9 mouse cellular contexts compared by ENCODE assay signal in the genomic region with DNA sequence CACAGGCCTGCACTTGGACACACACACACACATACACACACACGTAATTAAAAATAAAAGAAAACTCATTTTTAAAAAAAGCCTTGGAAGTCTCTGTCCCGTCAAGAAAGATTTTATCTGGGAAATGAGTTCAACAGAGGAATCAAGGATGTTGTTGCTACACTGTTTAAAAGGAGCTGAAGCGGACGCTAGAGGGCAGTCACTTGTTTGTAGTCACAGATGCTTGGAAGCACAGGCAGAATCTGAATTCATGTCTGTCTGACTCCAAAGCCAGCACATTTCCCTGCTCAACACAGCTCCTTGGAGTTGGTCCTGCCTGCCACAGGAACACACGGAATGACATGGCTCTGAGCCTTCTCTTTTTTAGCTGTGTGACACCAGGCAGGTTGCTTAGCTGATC. TPM values are rescaled to one million over a fixed set of nuclear protein-coding genes. Genes with fewer than 3 reads are reported as not detected.
DNase-seq lines count a peak whose midpoint lies in the region; ATAC-seq and TF ChIP-seq lines count a peak whose summit lies in the region.
"Had no signal": no experiment of that assay in that cellular context is flagged by ENCODE, and none has a peak within 500 bp of the region (broad histone marks: within the 10 kb centered on the region; RNA-seq: fewer than 3 reads in every experiment).

No protein-coding gene starts in this region.

- no peak overlapping the region for H3K27ac ChIP-seq in lung, embryonic 14.5 days (ENCODE audit: low read depth)
- H3K27ac ChIP-seq in midbrain, embryonic 13.5 days = no peak overlapping the region
- H3K27ac ChIP-seq: embryonic facial prominence, embryonic 15.5 days had no signal

- no peak overlapping the region for H3K9ac ChIP-seq in lung, embryonic 14.5 days
- no peak overlapping the region for H3K9ac ChIP-seq in midbrain, embryonic 13.5 days (replicated peaks)
- H3K9ac ChIP-seq: embryonic facial prominence, embryonic 15.5 days had no signal

- no peaks in the 10 kb centered on the region for H3K9me3 ChIP-seq in lung, embryonic 14.5 days (ENCODE audit: low read depth, low read length)
- no peaks in the 10 kb centered on the region for H3K9me3 ChIP-seq in midbrain, embryonic 13.5 days
- H3K9me3 ChIP-seq: embryonic facial prominence, embryonic 15.5 days had no signal

- no peak for ATAC-seq in lung, embryonic 14.5 days (ENCODE audit: insufficient read depth)
- no peak for ATAC-seq in midbrain, embryonic 13.5 days

- H3K4me1 ChIP-seq in lung, embryonic 14.5 days (ENCODE audit: insufficient read depth) = no peaks in the 10 kb centered on the region
- no peaks in the 10 kb centered on the region for H3K4me1 ChIP-seq in midbrain, embryonic 13.5 days (replicated peaks)

- H3K4me3 ChIP-seq in lung, embryonic 14.5 days (ENCODE audit: low read depth, low read length) = no peak overlapping the region
- no peak overlapping the region for H3K4me3 ChIP-seq in midbrain, embryonic 13.5 days (replicated peaks)
- H3K4me3 ChIP-seq: embryonic facial prominence, embryonic 15.5 days had no signal

- DNase-seq in heart, adult 11 months = peak; percentile 88
- DNase-seq in heart, adult 9 months (ENCODE audit: low spot score in 2 of 2) = no peak
- DNase-seq in lung, embryonic 14.5 days = peak; percentile 68
- no peak for DNase-seq in lung, postnatal 4 days
- peak; percentile 52 for DNase-seq in MN1 (ENCODE audit: low spot score)
- DNase-seq in embryo, embryonic 10.5 days (ENCODE audit: low spot score) = peak; percentile 58
- no peak for DNase-seq in spleen, postnatal 14 days (ENCODE audit: low spot score in 2 of 2)

- TF ChIP-seq CTCF in lung, embryonic 14.5 days (IDR thresholded peaks at IDR 0.05; ENCODE audit: low read depth) = peak; percentile 52

- no peak overlapping the region for H3K4me2 ChIP-seq in lung, embryonic 14.5 days
- H3K4me2 ChIP-seq in midbrain, embryonic 13.5 days (replicated peaks) = no peak overlapping the region
- H3K4me2 ChIP-seq: embryonic facial prominence, embryonic 15.5 days had no signal

- 22% methylated on average over 5 of the region's 5 CpGs for WGBS in lung, embryonic 14.5 days
- WGBS in midbrain, embryonic 13.5 days = 29% methylated on average over 5 of the region's 5 CpGs

- H3K36me3 ChIP-seq in lung, embryonic 14.5 days (ENCODE audit: insufficient read depth) = no peaks in the 10 kb centered on the region
- no peaks in the 10 kb centered on the region for H3K36me3 ChIP-seq in midbrain, embryonic 13.5 days
- H3K36me3 ChIP-seq: embryonic facial prominence, embryonic 15.5 days had no signal

- H3K27me3 ChIP-seq in lung, embryonic 14.5 days (ENCODE audit: insufficient read depth, low read length) = peaks cover 1% of the 10 kb centered on the region
- no peaks in the 10 kb centered on the region for H3K27me3 ChIP-seq in midbrain, embryonic 13.5 days
- H3K27me3 ChIP-seq: embryonic facial prominence, embryonic 15.5 days had no signal

RNA-seq across cellular contexts. Expression of gene C1qb, which starts 7.4 kb away (rescaled TPM):
- polyA plus RNA-seq in lung, embryonic 14.5 days (2014; fragmentation: Nextera tagmentation; extraction: Ambion mirVana) = 46.0 and 53.0 TPM in 2 replicates
- 25.0 and 30.4 TPM in 2 replicates for polyA plus RNA-seq in midbrain, embryonic 13.5 days (2015; fragmentation: Nextera tagmentation; extraction: Ambion mirVana)

RNA-seq across cellular contexts. Expression of gene C1qc, which starts 14.3 kb away (rescaled TPM):
- polyA plus RNA-seq in lung, embryonic 14.5 days (2014; fragmentation: Nextera tagmentation; extraction: Ambion mirVana) = 27.3 TPM in 2 replicates
- 13.6 and 16.2 TPM in 2 replicates for polyA plus RNA-seq in midbrain, embryonic 13.5 days (2015; fragmentation: Nextera tagmentation; extraction: Ambion mirVana)

RNA-seq across cellular contexts. Expression of gene C1qa, which starts 20.0 kb away (rescaled TPM):
- polyA plus RNA-seq in lung, embryonic 14.5 days (2014; fragmentation: Nextera tagmentation; extraction: Ambion mirVana) = 26.2 and 29.6 TPM in 2 replicates
- 14.4 and 16.5 TPM in 2 replicates for polyA plus RNA-seq in midbrain, embryonic 13.5 days (2015; fragmentation: Nextera tagmentation; extraction: Ambion mirVana)

RNA-seq across cellular contexts. Expression of gene Ephb2, which starts 42.8 kb away (rescaled TPM):
- polyA plus RNA-seq in lung, embryonic 14.5 days (2014; fragmentation: Nextera tagmentation; extraction: Ambion mirVana) = 7.9 and 8.5 TPM in 2 replicates
- polyA plus RNA-seq in midbrain, embryonic 13.5 days (2015; fragmentation: Nextera tagmentation; extraction: Ambion mirVana) = 20.3 and 25.0 TPM in 2 replicates

Comparison
In these comparisons a context has a peak if more than half of its experiments do, and no peak if none do; other contexts are left out.
1. DNase-seq: peak in heart, adult 11 months (single experiment), lung, embryonic 14.5 days (single experiment), MN1 (single experiment) and embryo, embryonic 10.5 days (single experiment); none in heart, adult 9 months (0 of 2), lung, postnatal 4 days (0 of 2) and spleen, postnatal 14 days (0 of 2).